Mouse (Mus musculus): ENCODE measurements around the gene Oprm1. TPM values are rescaled to one million over a fixed set of nuclear protein-coding genes. Genes with fewer than 3 reads are reported as not detected.

Gene Oprm1
- polyA plus RNA-seq, 1 experiment from 2014 or later = not detected

DNA sequence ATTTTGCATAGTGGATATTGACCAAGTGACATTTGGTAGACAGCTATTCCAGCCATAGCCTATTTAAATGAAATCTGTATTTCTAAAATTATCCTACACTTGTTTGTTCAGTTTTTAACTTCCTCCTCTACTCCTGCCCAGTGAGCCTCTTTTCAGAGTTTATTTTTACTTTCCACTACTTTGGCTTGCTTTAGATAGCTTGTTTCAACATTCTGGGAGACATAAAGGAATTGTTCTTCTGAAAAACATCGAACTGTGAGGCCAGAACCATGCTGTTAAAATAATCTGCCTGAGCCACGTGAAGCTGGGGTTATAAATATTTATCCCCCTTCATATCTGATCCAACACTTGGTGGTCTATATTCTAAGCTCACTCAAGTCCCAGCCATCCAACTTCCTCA, 172.6 kb downstream of the Oprm1 start:
- Histone ChIP-seq H3K4me3 (ENCODE audit: low read depth, low read length) (no peak overlapping the region), H3K27ac (replicated peaks; ENCODE audit: low read depth, low read length) (no peak overlapping the region), H3K4me2 (ENCODE audit: low read depth, low read length) (no peak overlapping the region), H3K36me3 (replicated peaks; ENCODE audit: control insufficient read depth, insufficient read depth, low read depth, low read length) (no peaks in the 10 kb centered on the region), H3K9me3 (replicated peaks; ENCODE audit: control insufficient read depth, low read length) (no peaks in the 10 kb centered on the region), H3K27me3 (ENCODE audit: control insufficient read depth, insufficient read depth, low read length) (no peaks in the 10 kb centered on the region), H3K4me1 (ENCODE audit: control insufficient read depth, insufficient read depth, low read length) (no peaks in the 10 kb centered on the region), H3K9ac (replicated peaks; ENCODE audit: low read length) (no peak overlapping the region)
- ATAC-seq (replicated peaks; ENCODE audit: insufficient number of reproducible peaks, low FRiP score, low TSS enrichment, low read depth) (no peak), DNase-seq (ENCODE audit: low spot score) (no peak)
- WGBS = 71% methylated on average over 2 of the region's 2 CpGs

DNA sequence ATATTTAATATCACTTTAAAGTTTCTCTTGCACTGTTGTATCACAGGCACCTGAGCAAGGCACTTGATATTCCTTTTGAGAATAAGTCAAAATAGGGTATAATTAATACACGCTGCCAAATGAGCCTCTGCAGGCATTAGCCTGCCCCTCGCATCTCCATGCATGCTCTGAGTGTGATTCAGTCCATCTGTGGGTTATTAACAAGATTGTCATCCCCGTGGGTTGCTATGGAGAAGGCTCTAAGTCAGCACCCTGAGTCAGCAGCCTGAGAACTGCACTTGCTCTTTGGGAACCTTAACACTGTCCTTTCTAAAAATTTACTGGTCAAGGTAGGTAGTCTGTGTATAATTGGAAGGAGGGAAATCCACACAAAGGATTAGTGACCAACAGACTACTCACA, 176.5 kb downstream of the Oprm1 start:
- DNase-seq (ENCODE audit: low spot score) = no peak
- ATAC-seq (replicated peaks; ENCODE audit: insufficient number of reproducible peaks, low FRiP score, low TSS enrichment, low read depth) = no peak
- 64% methylated on average over 3 of the region's 3 CpGs for WGBS
- no peak overlapping the region for H3K4me3 ChIP-seq (ENCODE audit: low read depth, low read length)
- no peaks in the 10 kb centered on the region for H3K4me1 ChIP-seq (ENCODE audit: control insufficient read depth, insufficient read depth, low read length)
- H3K27ac ChIP-seq (replicated peaks; ENCODE audit: low read depth, low read length) = no peak overlapping the region
- H3K9me3 ChIP-seq (replicated peaks; ENCODE audit: control insufficient read depth, low read length) = no peaks in the 10 kb centered on the region
- H3K4me2 ChIP-seq (ENCODE audit: low read depth, low read length) = no peak overlapping the region
- no peaks in the 10 kb centered on the region for H3K36me3 ChIP-seq (replicated peaks; ENCODE audit: control insufficient read depth, insufficient read depth, low read depth, low read length)
- no peak overlapping the region for H3K9ac ChIP-seq (replicated peaks; ENCODE audit: low read length)
- no peaks in the 10 kb centered on the region for H3K27me3 ChIP-seq (ENCODE audit: control insufficient read depth, insufficient read depth, low read length)

DNA sequence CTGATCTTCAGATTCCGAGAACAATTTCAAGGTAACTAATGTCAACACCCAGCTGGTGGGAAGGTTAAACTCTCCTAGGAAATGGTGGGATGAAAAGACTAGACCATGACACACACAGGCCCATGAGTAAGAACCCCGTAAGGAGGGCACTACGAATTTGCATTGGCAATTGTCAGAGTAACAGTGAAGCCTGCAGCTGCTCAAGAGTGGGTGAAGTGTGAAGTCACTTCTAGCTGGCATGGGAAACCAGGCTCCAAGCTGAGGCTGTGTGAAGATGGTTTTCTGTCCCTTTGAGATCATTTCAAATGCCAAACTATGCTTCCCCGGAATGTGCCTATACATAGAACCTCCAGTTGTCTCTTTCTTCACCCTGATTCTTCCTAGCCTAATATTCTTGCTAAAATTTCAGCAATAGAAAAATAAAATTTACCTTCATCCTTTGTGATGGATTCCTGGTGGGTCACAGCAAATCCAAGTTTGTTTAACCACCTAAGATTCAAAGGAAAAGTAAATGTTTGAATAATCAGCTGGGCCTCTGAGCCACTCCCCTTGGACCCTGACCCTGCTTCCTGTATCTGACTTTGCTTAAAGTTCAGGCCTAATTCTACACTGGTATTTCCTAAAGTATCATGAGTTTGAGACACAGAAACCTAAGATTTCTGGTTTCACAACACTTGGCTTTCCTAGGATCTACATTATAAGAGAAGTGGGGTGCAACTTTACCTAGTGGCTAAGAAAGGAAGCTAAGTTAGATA, 178.5 kb downstream of the Oprm1 start:
- H3K9ac ChIP-seq (replicated peaks; ENCODE audit: low read length) = no peak overlapping the region
- 88% methylated on average over 4 of the region's 4 CpGs for whole genome bisulfite sequencing
- H3K27ac ChIP-seq (replicated peaks; ENCODE audit: low read depth, low read length) = no peak overlapping the region
- no peaks in the 10 kb centered on the region for H3K36me3 ChIP-seq (replicated peaks; ENCODE audit: control insufficient read depth, insufficient read depth, low read depth, low read length)
- H3K4me2 ChIP-seq (ENCODE audit: low read depth, low read length) = no peak overlapping the region
- no peak for DNase-seq (ENCODE audit: low spot score)
- no peaks in the 10 kb centered on the region for H3K27me3 ChIP-seq (ENCODE audit: control insufficient read depth, insufficient read depth, low read length)
- no peak for ATAC-seq (replicated peaks; ENCODE audit: insufficient number of reproducible peaks, low FRiP score, low TSS enrichment, low read depth)
- no peaks in the 10 kb centered on the region for H3K4me1 ChIP-seq (ENCODE audit: control insufficient read depth, insufficient read depth, low read length)
- no peaks in the 10 kb centered on the region for H3K9me3 ChIP-seq (replicated peaks; ENCODE audit: control insufficient read depth, low read length)
- H3K4me3 ChIP-seq (ENCODE audit: low read depth, low read length) = no peak overlapping the region

DNA sequence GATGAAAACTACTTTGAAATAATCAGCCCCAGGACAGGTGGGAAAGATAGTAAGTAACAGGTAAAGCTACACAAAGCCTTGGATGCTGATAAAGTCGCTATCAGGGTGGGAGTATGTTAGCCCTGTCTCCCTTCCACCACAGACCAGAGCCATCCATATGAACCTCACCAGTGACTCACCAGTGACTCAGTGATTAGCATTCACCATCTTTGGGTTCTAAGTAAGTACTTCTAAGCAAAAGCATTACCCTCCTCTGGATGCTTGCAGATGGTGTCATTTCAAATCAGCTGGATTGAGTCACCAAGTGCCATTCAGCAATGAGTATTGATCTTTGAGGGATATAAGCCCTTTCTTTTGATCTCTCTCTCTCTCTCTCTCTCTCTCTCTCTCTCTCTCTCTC, 194.8 kb downstream of the Oprm1 start:
- H3K4me3 ChIP-seq (ENCODE audit: low read depth, low read length) = no peak overlapping the region
- WGBS = 77% methylated on average over 1 of the region's 1 CpGs
- no peak overlapping the region for H3K4me2 ChIP-seq (ENCODE audit: low read depth, low read length)
- DNase-seq (ENCODE audit: low spot score) = no peak
- H3K4me1 ChIP-seq (ENCODE audit: control insufficient read depth, insufficient read depth, low read length) = no peaks in the 10 kb centered on the region
- H3K27ac ChIP-seq (replicated peaks; ENCODE audit: low read depth, low read length) = no peak overlapping the region
- no peaks in the 10 kb centered on the region for H3K9me3 ChIP-seq (replicated peaks; ENCODE audit: control insufficient read depth, low read length)
- no peaks in the 10 kb centered on the region for H3K27me3 ChIP-seq (ENCODE audit: control insufficient read depth, insufficient read depth, low read length)
- H3K36me3 ChIP-seq (replicated peaks; ENCODE audit: control insufficient read depth, insufficient read depth, low read depth, low read length) = no peaks in the 10 kb centered on the region
- no peak for ATAC-seq (replicated peaks; ENCODE audit: insufficient number of reproducible peaks, low FRiP score, low TSS enrichment, low read depth)
- no peak overlapping the region for H3K9ac ChIP-seq (replicated peaks; ENCODE audit: low read length)

DNA sequence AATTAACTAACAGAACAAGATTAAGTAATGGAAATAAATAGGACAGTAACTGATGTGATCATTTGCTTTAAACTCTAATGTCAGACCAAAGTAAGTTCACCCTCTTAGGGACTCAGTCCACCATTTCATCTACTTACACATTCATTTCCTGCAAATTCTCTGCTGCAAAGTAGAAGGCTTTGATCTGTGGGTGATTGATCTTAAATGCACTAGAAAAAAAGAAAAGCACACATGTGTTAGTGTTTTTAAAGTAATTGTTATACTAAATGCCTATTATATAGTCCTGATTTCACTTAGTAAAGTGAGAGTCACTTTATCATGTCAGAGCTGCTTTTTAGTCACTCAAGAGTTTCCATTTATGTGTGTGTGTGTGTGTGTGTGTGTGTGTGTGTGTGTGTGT, 196.2 kb downstream of the Oprm1 start:
- ATAC-seq (replicated peaks; ENCODE audit: insufficient number of reproducible peaks, low FRiP score, low TSS enrichment, low read depth) (no peak), DNase-seq (ENCODE audit: low spot score) (no peak)
- Histone ChIP-seq H3K27me3 (ENCODE audit: control insufficient read depth, insufficient read depth, low read length) (no peaks in the 10 kb centered on the region), H3K36me3 (replicated peaks; ENCODE audit: control insufficient read depth, insufficient read depth, low read depth, low read length) (no peaks in the 10 kb centered on the region), H3K4me3 (ENCODE audit: low read depth, low read length) (no peak overlapping the region), H3K4me1 (ENCODE audit: control insufficient read depth, insufficient read depth, low read length) (no peaks in the 10 kb centered on the region), H3K4me2 (ENCODE audit: low read depth, low read length) (no peak overlapping the region), H3K9me3 (replicated peaks; ENCODE audit: control insufficient read depth, low read length) (no peaks in the 10 kb centered on the region), H3K9ac (replicated peaks; ENCODE audit: low read length) (no peak overlapping the region), H3K27ac (replicated peaks; ENCODE audit: low read depth, low read length) (no peak overlapping the region)

DNA sequence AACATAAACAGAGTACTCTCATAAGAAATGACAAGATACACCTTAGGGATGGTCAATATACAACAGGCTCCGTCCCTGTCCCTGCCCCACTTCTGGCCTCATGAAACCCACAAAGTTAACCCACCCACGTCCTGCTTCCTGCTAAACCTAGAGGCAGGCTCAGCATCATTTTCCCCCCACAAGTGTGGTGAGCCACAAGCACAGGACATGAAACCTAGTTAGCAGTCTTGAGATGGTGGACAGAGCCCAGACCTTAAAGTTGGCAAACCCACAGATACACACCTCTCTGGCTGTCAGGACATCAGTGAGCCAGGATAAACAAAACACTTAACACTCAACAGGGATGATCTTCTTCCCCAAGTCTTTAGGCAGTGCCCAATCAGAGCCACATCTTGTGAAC, 198.1 kb downstream of the Oprm1 start:
- Histone ChIP-seq H3K9me3 (replicated peaks; ENCODE audit: control insufficient read depth, low read length) (no peaks in the 10 kb centered on the region), H3K4me2 (ENCODE audit: low read depth, low read length) (no peak overlapping the region), H3K27ac (replicated peaks; ENCODE audit: low read depth, low read length) (no peak overlapping the region), H3K4me3 (ENCODE audit: low read depth, low read length) (no peak overlapping the region), H3K9ac (replicated peaks; ENCODE audit: low read length) (no peak overlapping the region), H3K36me3 (replicated peaks; ENCODE audit: control insufficient read depth, insufficient read depth, low read depth, low read length) (no peaks in the 10 kb centered on the region), H3K27me3 (ENCODE audit: control insufficient read depth, insufficient read depth, low read length) (no peaks in the 10 kb centered on the region), H3K4me1 (ENCODE audit: control insufficient read depth, insufficient read depth, low read length) (no peaks in the 10 kb centered on the region)
- WGBS = 91% methylated on average over 2 of the region's 2 CpGs
- no peak for DNase-seq (ENCODE audit: low spot score)
- ATAC-seq (replicated peaks; ENCODE audit: insufficient number of reproducible peaks, low FRiP score, low TSS enrichment, low read depth) = no peak

DNA sequence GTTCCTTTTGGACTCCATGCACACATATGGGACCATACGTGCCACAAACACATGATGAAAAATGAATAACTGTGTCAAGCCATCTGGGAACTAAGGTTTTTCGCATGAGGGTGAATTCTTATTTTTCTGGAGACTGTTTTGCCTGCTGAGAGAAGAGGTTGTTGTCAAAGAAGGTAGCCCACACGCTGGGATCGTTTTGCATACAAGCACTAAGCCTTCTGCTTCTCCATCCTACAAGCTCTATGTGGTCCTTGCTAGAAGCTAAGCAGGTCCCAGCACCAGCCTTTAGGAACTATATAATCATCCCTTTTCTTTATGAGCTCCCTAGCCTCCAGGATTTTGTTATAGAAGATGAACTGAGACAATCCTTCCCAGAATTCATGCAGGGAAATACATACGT, 200.5 kb downstream of the Oprm1 start:
- Histone ChIP-seq H3K4me2 (ENCODE audit: low read depth, low read length) (no peak overlapping the region), H3K36me3 (replicated peaks; ENCODE audit: control insufficient read depth, insufficient read depth, low read depth, low read length) (no peaks in the 10 kb centered on the region), H3K4me1 (ENCODE audit: control insufficient read depth, insufficient read depth, low read length) (no peaks in the 10 kb centered on the region), H3K9ac (replicated peaks; ENCODE audit: low read length) (no peak overlapping the region), H3K27me3 (ENCODE audit: control insufficient read depth, insufficient read depth, low read length) (no peaks in the 10 kb centered on the region), H3K27ac (replicated peaks; ENCODE audit: low read depth, low read length) (no peak overlapping the region), H3K9me3 (replicated peaks; ENCODE audit: control insufficient read depth, low read length) (no peaks in the 10 kb centered on the region), H3K4me3 (ENCODE audit: low read depth, low read length) (no peak overlapping the region)
- 72% methylated on average over 5 of the region's 5 CpGs for WGBS
- ATAC-seq (replicated peaks; ENCODE audit: insufficient number of reproducible peaks, low FRiP score, low TSS enrichment, low read depth) (no peak), DNase-seq (ENCODE audit: low spot score) (no peak)

DNA sequence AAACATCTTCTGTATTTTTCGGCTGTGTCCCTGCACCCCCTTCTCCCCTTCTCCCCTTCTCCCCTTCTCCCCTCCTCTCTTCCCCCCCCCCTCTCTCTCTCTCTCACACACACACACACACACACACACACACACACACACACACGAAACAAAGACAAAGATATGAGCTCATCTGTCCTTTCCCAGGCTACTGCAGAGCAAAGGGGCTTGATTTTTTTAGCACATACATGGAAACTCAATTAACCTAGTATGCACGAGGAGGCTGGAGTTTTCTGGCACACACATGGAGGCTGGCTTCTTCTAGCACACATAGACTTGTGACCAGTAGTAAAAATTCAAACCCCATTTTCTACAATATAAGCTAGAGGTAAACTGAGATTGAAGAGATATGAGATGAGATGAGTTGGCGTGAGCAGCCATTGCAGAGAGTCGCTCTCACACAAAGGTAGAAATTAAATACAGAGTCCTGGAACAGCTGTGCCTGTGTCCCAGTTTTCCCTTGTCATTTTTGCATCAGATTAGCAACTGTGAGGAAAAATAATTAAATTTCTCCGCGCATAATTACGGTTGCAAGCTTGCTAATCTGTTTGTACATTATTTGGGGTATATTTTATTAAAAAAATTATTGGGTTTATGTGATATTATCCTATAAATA, 209.4 kb downstream of the Oprm1 start:
- WGBS = 79% methylated on average over 8 of the region's 8 CpGs

More for the DNA sequence above, 209.4 kb downstream of the Oprm1 start:
- Histone ChIP-seq H3K27me3 (ENCODE audit: control insufficient read depth, insufficient read depth, low read length) (no peaks in the 10 kb centered on the region), H3K4me1 (ENCODE audit: control insufficient read depth, insufficient read depth, low read length) (no peaks in the 10 kb centered on the region), H3K36me3 (replicated peaks; ENCODE audit: control insufficient read depth, insufficient read depth, low read depth, low read length) (no peaks in the 10 kb centered on the region), H3K27ac (replicated peaks; ENCODE audit: low read depth, low read length) (no peak overlapping the region), H3K9me3 (replicated peaks; ENCODE audit: control insufficient read depth, low read length) (no peaks in the 10 kb centered on the region), H3K9ac (replicated peaks; ENCODE audit: low read length) (no peak overlapping the region), H3K4me3 (ENCODE audit: low read depth, low read length) (no peak overlapping the region), H3K4me2 (ENCODE audit: low read depth, low read length) (no peak overlapping the region)
- ATAC-seq (replicated peaks; ENCODE audit: insufficient number of reproducible peaks, low FRiP score, low TSS enrichment, low read depth) = no peak
- no peak for DNase-seq (ENCODE audit: low spot score)

All from embryonic facial prominence, embryonic 11.5 days (tissue).